Mouse (Mus musculus): Measurements from ENCODE around the gene Mgat5b.
"Not testable (repeated sequence)": the region's sequence is repeated elsewhere in the genome, so short reads cannot be mapped to it uniquely, and the experiment has no call there.

Mgat5b gene

GRCm38 (mm10) chr11:116918323-116919185 lies at the start of gene Mgat5b:
TSS of gene Mgat5b (plus strand) at chr11:116918863.
- peak in 1 of 2 experiments; percentile 85 for DNase-seq (ENCODE audit: low spot score in 2 of 2)

GRCm38 (mm10) chr11:116869223-116869622 lies 49.4 kb upstream of the Mgat5b start:
- DNase-seq (ENCODE audit: low spot score in 2 of 2): no peak

GRCm38 (mm10) chr11:116869641-116870040 lies 49.0 kb upstream of the Mgat5b start:
- no peak for DNase-seq (ENCODE audit: low spot score in 2 of 2)

- no peak for DNase-seq (ENCODE audit: low spot score in 2 of 2)
Observed at GRCm38 (mm10) chr11:116871538-116871937, 47.1 kb upstream of the Mgat5b start.

- peak in 1 of 2 experiments; percentile 52 for DNase-seq (ENCODE audit: low spot score in 2 of 2)
Observed at GRCm38 (mm10) chr11:116873987-116874386, 44.7 kb upstream of the Mgat5b start.

- no peak for DNase-seq (ENCODE audit: low spot score in 2 of 2)
Observed at GRCm38 (mm10) chr11:116878454-116878853, 40.2 kb upstream of the Mgat5b start.

- peak in 1 of 2 experiments; percentile 42 for DNase-seq (ENCODE audit: low spot score in 2 of 2)
Observed at GRCm38 (mm10) chr11:116880839-116881238, 37.8 kb upstream of the Mgat5b start.

- peak in 1 of 2 experiments; percentile 44 for DNase-seq (ENCODE audit: low spot score in 2 of 2)
Observed at GRCm38 (mm10) chr11:116881440-116881839, 37.2 kb upstream of the Mgat5b start.

- DNase-seq (ENCODE audit: low spot score in 2 of 2): no peak
Observed at GRCm38 (mm10) chr11:116882446-116882845, 36.2 kb upstream of the Mgat5b start.

- no peak for DNase-seq (ENCODE audit: low spot score in 2 of 2)
Observed at GRCm38 (mm10) chr11:116884061-116884460, 34.6 kb upstream of the Mgat5b start.

- DNase-seq (ENCODE audit: low spot score in 2 of 2): peak in 1 of 2 experiments; percentile 88
Observed at GRCm38 (mm10) chr11:116885275-116886151, 33.1 kb upstream of the Mgat5b start.

GRCm38 (mm10) chr11:116887136-116887535 lies 31.5 kb upstream of the Mgat5b start:
- DNase-seq (ENCODE audit: low spot score in 2 of 2): no peak

GRCm38 (mm10) chr11:116893532-116894442 lies 24.9 kb upstream of the Mgat5b start:
- peak in 1 of 2 experiments; percentile 51 for DNase-seq (ENCODE audit: low spot score in 2 of 2)

GRCm38 (mm10) chr11:116895402-116895801 lies 23.3 kb upstream of the Mgat5b start:
- no peak for DNase-seq (ENCODE audit: low spot score in 2 of 2)

GRCm38 (mm10) chr11:116899247-116899646 lies 19.4 kb upstream of the Mgat5b start:
- no peak for DNase-seq (ENCODE audit: low spot score in 2 of 2)

GRCm38 (mm10) chr11:116902588-116902987 lies 16.1 kb upstream of the Mgat5b start:
- DNase-seq (ENCODE audit: low spot score in 2 of 2): not testable (repeated sequence)

GRCm38 (mm10) chr11:116905741-116906456 lies 12.8 kb upstream of the Mgat5b start:
- no peak for DNase-seq (ENCODE audit: low spot score in 2 of 2)

GRCm38 (mm10) chr11:116913573-116913972 lies 5.1 kb upstream of the Mgat5b start:
- DNase-seq (ENCODE audit: low spot score in 2 of 2): no peak

- DNase-seq (ENCODE audit: low spot score in 2 of 2): no peak
Observed at GRCm38 (mm10) chr11:116914267-116914885, 4.3 kb upstream of the Mgat5b start.

- DNase-seq (ENCODE audit: low spot score in 2 of 2): no peak
Observed at GRCm38 (mm10) chr11:116915241-116915640, 3.4 kb upstream of the Mgat5b start.
